9 mouse cellular contexts compared by ENCODE assay signal in the genomic region with DNA sequence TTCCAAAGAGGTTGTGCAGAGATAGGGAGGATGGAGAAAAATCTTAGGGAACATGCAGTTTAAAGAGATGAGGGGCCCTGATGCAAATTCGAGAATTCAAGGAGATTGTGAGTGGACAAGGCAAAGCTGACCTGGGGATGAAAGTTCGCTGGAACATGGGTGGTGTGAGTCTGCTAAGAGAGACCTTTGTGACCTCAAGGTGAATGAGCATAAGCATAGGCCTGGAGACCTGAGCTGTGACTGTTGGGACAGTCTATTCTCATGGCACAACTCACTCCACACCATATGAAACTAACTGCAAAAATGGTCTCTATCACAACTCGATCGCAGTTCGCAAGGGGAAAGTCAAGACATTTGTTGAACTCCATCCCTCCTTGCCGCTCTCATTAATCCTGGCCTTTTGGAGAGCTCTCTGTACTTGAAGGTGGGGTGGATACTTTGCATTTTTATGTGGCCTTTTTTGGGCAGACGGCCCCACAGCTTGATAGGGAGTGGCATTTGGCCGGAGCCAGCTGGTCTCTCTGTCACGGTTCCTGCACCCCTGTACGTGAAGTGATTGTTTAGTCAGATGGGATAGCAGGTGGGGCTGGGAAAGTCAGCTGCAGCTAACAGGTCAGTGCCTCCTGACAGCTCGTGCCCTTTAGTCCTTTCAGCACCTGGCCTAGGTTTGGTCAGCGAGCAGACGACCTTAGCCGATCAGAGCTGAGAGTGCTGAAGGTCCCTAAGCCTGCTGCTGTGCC.
DNase-seq lines count a peak whose midpoint lies in the region; ATAC-seq and TF ChIP-seq lines count a peak whose summit lies in the region.
"Had no signal": no experiment of that assay in that cellular context is flagged by ENCODE, and none has a peak within 500 bp of the region (broad histone marks: within the 10 kb centered on the region; RNA-seq: fewer than 3 reads in every experiment).

No protein-coding gene starts in this region.

- H3K4me1 ChIP-seq in kidney, embryonic 16.5 days (ENCODE audit: insufficient read depth, low read length) = peaks cover 32% of the 10 kb centered on the region

- H3K27ac ChIP-seq in layer of hippocampus, adult 2 months = peak overlapping the region; percentile 28; the same call in 1 of the 2 replicates
- peak overlapping the region; percentile 74 for H3K27ac ChIP-seq in kidney, embryonic 16.5 days (ENCODE audit: low read length)
- H3K27ac ChIP-seq: forebrain, embryonic 12.5 days had no signal

- no peak overlapping the region for H3K9ac ChIP-seq in kidney, embryonic 16.5 days (replicated peaks; ENCODE audit: low read length)
- H3K9ac ChIP-seq: forebrain, embryonic 12.5 days had no signal

- ATAC-seq in kidney, embryonic 16.5 days (ENCODE audit: low FRiP score, low TSS enrichment) = peak; percentile 92

- H3K36me3 ChIP-seq in kidney, embryonic 16.5 days (ENCODE audit: insufficient read depth, low read length) = 0 out of 2 replicates have a peak, but pooled peaks cover 7% of the 10 kb centered on the region

- H3K9me3 ChIP-seq in kidney, embryonic 16.5 days (ENCODE audit: low read length) = no peaks in the 10 kb centered on the region
- H3K9me3 ChIP-seq: forebrain, embryonic 12.5 days had no signal

- TF ChIP-seq CTCF in layer of hippocampus, adult 2 months (conservative IDR thresholded peaks at IDR 0.05) = no peak

- DNase-seq in layer of hippocampus, adult 2 months (ENCODE audit: low spot score in 2 of 2) = no peak
- DNase-seq in layer of hippocampus, adult 9-11 months = no peak
- peak; percentile 14 for DNase-seq in ES-CJ7 (ENCODE audit: low read depth, low spot score)
- DNase-seq in cerebellum, postnatal 25 days = peak; percentile 86 to 89
- no peak for DNase-seq in spleen, adult 18-20 months
- no peak for DNase-seq in thymus, postnatal 25 days
- DNase-seq in ovary, adult 18-20 months (ENCODE audit: low spot score) = no peak

- no peak overlapping the region for H3K4me2 ChIP-seq in kidney, embryonic 16.5 days (replicated peaks; ENCODE audit: low read depth, low read length)
- H3K4me2 ChIP-seq: forebrain, embryonic 12.5 days had no signal

- no peak overlapping the region for H3K4me3 ChIP-seq in layer of hippocampus, adult 2 months
- H3K4me3 ChIP-seq in kidney, embryonic 16.5 days (ENCODE audit: low read length) = no peak overlapping the region
- H3K4me3 ChIP-seq: forebrain, embryonic 12.5 days had no signal

- WGBS in kidney, embryonic 16.5 days = 43% methylated on average over 14 of the region's 14 CpGs

- no peaks in the 10 kb centered on the region for H3K27me3 ChIP-seq in kidney, embryonic 16.5 days (ENCODE audit: insufficient read depth, low read length)
- H3K27me3 ChIP-seq: forebrain, embryonic 12.5 days had no signal

Comparison
In these comparisons a context has a peak if more than half of its experiments do, and no peak if none do; other contexts are left out.
1. DNase-seq: peak in ES-CJ7 (single experiment) and cerebellum, postnatal 25 days (2 of 2); none in layer of hippocampus, adult 2 months (0 of 2), layer of hippocampus, adult 9-11 months (single experiment), spleen, adult 18-20 months (0 of 2), thymus, postnatal 25 days (single experiment) and ovary, adult 18-20 months (single experiment).